Mouse (Mus musculus): ENCODE results near the gene Cyp1a2. TPM values are rescaled to one million over a fixed set of nuclear protein-coding genes. Genes with fewer than 3 reads are reported as not detected.

Cyp1a2 gene
- total RNA-seq, 2 experiments from 2014 or later, result not detected

DNA sequence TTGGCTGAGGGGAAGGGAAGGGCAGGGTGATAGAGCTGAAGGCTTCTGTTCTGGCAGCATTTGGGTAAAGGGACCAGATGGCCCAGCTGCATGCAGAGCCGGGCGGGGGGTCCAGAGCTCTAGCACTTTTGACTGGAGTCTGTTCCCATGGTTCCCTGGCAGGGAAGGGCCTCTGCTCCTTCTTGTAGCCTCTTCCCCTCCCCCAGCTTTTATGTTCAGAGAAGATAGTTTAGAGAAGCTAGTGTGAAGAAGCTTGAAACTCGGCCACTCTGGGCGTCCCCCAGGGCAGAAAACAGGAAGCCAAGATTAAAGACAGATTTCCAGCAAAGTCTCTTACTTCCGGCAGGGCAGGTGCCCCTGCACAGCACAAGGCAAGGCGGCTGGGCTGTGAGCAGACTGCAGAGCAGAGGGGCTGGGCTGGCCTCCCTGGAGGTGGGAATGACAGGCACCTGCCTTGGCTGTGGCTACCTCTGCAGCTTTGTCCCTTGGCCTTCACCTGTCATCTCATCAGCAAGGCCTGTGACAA lies 32.7 kb downstream of the Cyp1a2 start:
- intact Hi-C loops (cut with DNase I), result no loop called here
- DNase-seq (ENCODE audit: low spot score), result no peak

- intact Hi-C loops (cut with DNase I), result no loop called here
These were observed 33.2 kb downstream of the Cyp1a2 start for GRCm38 (mm10) chr9:57650130-57650785.

DNA sequence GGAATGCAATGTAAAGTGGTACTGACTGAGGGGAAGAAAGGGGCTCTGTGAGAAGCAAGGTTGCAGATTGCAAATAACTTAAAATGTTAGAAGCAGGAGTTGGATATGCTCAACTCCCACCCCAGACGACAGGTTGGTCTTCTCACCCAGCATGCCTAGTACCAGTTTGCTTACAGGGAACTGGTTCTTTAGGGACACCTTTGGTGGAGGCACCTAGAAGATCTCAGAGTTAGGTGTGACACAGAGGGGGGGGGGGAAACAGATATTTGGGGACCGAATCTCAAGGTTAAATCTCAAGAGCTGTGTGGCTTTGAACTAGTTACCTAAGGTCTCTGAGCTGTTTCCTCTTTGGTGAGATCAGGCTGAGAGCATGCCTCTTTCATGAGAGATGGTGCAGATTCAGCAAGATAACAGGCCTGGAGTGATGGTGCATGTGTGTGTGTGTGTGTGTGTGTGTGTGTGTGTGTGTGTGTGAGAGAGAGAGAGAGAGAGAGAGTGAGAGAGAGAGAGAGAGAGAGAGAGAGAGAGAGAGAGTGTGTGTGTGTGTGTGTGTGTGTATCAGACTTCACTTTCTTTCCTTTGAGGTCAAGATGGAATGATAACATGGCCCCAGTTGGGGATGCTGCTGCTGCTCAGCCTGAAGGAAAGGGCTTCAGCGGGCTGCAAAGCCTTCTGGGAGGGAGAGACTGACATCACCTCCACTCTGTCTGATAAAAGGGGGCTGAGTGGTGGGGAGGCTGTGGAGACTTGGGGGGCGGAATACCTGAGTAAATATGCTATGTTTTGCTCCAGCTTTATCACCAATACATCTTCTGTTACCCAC lies 36.0 kb downstream of the Cyp1a2 start:
- intact Hi-C loops (cut with DNase I), result no loop called here
- no peak for DNase-seq (ENCODE audit: low spot score)

More at GRCm38 (mm10) chr9:57650130-57650785, 33.2 kb downstream of the Cyp1a2 start:
- DNase-seq (ENCODE audit: low spot score), result no peak

GRCm38 (mm10) chr9:57646551-57647103 lies 36.9 kb downstream of the Cyp1a2 start:
- intact Hi-C loops (cut with DNase I), result no loop called here
- no peak for DNase-seq (ENCODE audit: low spot score)

DNA sequence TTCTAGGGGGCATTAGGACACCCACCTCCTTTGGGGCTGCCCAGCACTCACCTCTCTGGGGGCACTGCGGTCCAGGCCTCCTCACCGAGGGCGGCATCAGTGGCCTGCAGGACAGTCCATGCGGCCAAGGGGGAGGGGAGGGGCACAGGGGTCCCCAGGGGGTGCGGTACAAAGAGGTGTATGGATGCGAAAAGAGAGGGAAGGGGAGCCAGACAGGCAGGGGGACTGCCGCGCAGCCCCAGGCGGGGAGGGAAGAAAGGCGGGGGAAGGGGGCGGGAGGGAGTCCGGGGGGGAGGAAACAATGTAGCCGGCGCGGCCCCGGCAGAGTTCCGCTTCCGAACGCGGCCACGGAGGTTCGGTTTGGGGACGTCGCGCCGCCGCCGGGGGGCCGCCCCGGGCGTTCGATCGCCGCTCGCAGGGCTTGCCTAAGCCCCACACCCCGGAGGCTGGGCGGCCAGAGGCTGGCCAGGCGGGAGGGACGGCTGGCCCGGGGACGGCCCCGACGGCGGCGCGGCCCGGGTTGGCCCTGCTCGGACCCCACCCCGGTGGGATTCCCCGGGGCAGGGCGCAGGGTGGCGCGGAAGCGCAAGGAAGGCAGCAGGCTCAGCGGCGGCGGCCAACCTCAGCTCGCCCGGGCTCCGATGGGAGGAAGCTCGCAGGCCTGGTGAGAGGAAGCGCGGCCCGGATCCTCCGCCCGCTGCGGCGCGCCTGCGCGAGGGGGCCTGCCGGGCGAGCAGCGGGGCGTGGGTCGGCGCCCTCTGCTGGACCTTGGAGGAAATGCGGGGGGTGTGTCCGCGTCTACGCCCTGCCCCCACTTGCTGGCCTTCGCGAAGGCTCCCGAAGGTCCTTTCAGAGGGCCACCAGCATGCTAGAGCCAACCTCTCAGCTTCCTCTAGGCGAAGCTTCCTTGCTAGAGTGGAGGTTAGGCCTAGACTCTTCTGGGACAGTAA lies 38.3 kb downstream of the Cyp1a2 start:
- intact Hi-C loops (cut with DNase I), result loop anchor here (5.0 kb wide), 1 partner anchor 123 kb away; the partner anchor contains the start of gene Cox5a

GRCm38 (mm10) chr9:57644442-57644943 lies 39.0 kb downstream of the Cyp1a2 start:
- DNase-seq (ENCODE audit: low spot score), result no peak
- intact Hi-C loops (cut with DNase I), result loop anchor here (5.0 kb wide), 1 partner anchor 122 kb away; the partner anchor contains the start of gene Cox5a

More for the DNA sequence above, 38.3 kb downstream of the Cyp1a2 start:
- DNase-seq (ENCODE audit: low spot score), result peak; percentile 91

DNA sequence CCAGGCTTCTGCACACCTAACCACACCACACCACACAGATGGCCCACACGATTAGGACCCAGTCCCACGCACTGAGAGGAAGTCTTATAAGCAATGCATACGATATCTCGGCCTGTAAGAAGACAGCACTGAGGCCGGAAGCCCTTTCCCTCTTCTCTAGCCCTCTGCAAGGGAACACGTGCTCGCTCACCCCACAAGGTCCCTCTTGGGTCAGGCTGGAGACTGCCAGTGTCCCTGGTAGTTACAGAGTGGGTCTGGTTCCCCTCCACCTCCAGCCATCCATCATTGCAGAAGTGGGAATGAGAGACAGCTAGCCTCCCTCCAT lies 39.7 kb downstream of the Cyp1a2 start:
- DNase-seq (ENCODE audit: low spot score), result no peak
- intact Hi-C loops (cut with DNase I), result loop anchor here (5.0 kb wide), 1 partner anchor 122 kb away; the partner anchor contains the start of gene Cox5a

- DNase-seq (ENCODE audit: low spot score), result no peak
- intact Hi-C loops (cut with DNase I), result loop anchor here (5.0 kb wide), 1 partner anchor 121 kb away; the partner anchor contains the start of gene Cox5a
These were observed 40.2 kb downstream of the Cyp1a2 start for GRCm38 (mm10) chr9:57643169-57643855.

- intact Hi-C loops (cut with DNase I), result loop anchor here (5.0 kb wide), 1 partner anchor 120 kb away; the partner anchor contains the start of gene Cox5a
- DNase-seq (ENCODE audit: low spot score), result no peak
These were observed 41.5 kb downstream of the Cyp1a2 start for GRCm38 (mm10) chr9:57641775-57642550.

GRCm38 (mm10) chr9:57641022-57641421 lies 42.5 kb downstream of the Cyp1a2 start:
- no peak for DNase-seq (ENCODE audit: low spot score)
- intact Hi-C loops (cut with DNase I), result loop anchor here (5.0 kb wide), 1 partner anchor 119 kb away; the partner anchor contains the start of gene Cox5a

DNA sequence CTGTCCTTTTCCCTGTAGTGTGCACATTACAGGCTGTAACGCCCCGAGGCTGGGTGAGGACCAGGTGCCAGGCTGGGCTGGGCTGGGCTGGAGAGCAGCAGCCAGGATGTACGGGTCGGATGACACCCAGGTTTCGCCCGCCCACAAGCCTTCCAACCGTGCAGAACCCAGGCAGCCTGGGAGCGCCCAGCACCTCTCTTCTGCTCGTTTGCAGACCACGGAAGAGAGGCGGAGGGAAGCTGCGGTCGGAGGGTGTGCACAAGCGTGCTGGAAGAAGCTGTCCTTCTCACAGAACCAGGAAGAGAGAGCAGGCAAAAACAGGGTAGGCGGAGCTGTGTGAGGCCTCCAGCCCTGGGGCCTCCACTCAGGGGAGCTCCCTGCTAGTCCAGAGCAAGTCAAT lies 43.1 kb downstream of the Cyp1a2 start:
- peak; percentile 45 for DNase-seq (ENCODE audit: low spot score)
- intact Hi-C loops (cut with DNase I), result loop anchor here (5.0 kb wide), 1 partner anchor 118 kb away; the partner anchor contains the start of gene Cox5a

GRCm38 (mm10) chr9:57639661-57640328 lies 43.7 kb downstream of the Cyp1a2 start:
- intact Hi-C loops (cut with DNase I), result loop anchor here (5.0 kb wide), 1 partner anchor 117 kb away; the partner anchor contains the start of gene Cox5a
- no peak for DNase-seq (ENCODE audit: low spot score)

- DNase-seq (ENCODE audit: low spot score), result no peak
- intact Hi-C loops (cut with DNase I), result no loop called here
These were observed 44.6 kb downstream of the Cyp1a2 start for GRCm38 (mm10) chr9:57638651-57639459.

DNA sequence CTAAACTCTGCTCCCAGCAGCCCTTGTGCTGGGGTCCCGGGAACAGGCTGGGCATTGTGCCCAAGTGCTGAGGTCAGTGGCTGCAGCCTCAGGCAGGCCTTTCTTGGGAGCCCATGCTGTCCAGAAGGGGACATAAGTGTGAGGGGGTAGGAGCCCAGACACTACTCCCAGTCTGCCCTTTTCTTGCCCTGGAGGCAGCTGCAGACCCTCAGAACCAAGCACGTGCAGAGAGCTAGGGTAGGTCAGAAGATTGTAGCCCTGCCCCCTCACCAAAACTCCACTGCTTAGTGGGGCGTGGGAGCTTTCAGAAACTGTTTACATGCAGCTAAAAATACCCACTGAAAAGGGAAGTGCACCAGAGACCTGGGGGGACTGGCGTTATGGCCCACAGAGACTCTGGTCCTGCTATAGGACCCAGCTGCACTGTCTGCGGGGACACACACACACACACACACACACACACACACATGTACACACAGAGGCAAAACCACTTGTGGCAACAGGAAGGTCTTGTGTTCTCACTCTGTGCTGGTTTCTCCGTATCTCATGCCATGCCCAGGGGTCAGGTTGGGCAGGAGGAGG lies 45.7 kb downstream of the Cyp1a2 start:
- peak; percentile 48 for DNase-seq (ENCODE audit: low spot score)
- intact Hi-C loops (cut with DNase I), result no loop called here

GRCm38 (mm10) chr9:57637272-57637671 lies 46.2 kb downstream of the Cyp1a2 start:
- intact Hi-C loops (cut with DNase I), result no loop called here
- no peak for DNase-seq (ENCODE audit: low spot score)

GRCm38 (mm10) chr9:57633481-57634024 lies 50.0 kb downstream of the Cyp1a2 start:
- no peak for DNase-seq (ENCODE audit: low spot score)
- intact Hi-C loops (cut with DNase I), result no loop called here

All from heart, postnatal 25 days (tissue).